Mouse (Mus musculus): ENCODE data around the gene Hbb-bh2. TPM values are rescaled to one million over a fixed set of nuclear protein-coding genes. Genes with fewer than 3 reads are reported as not detected.
"Not testable (repeated sequence)": the region's sequence is repeated elsewhere in the genome, so short reads cannot be mapped to it uniquely, and the experiment has no call there.

Hbb-bh2 gene
- polyA plus RNA-seq, 1 experiment = not detected

- H3K79me2 ChIP-seq (ENCODE audit: control insufficient read depth, insufficient read depth) = no peaks in the 10 kb centered on the region
- TF ChIP-seq MYOG (IDR thresholded peaks at IDR 0.05; ENCODE audit: control insufficient read depth in 1 of 3, insufficient read depth in 1 of 3, insufficient read length in 2 of 3, low read depth in 2 of 3) (no peak), CEBPB (IDR thresholded peaks at IDR 0.05; ENCODE audit: insufficient read depth, poor library complexity, severe bottlenecking) (no peak), SRF (IDR thresholded peaks at IDR 0.05; ENCODE audit: control insufficient read depth, insufficient read length, low read depth) (no peak), TCF12 (IDR thresholded peaks at IDR 0.05; ENCODE audit: insufficient read depth, poor library complexity, severe bottlenecking) (no peak), POLR2AphosphoS2 (IDR thresholded peaks at IDR 0.05; ENCODE audit: insufficient read length, low read depth) (no peak), TCF3 (IDR thresholded peaks at IDR 0.05; ENCODE audit: insufficient read length, low read depth) (no peak), REST (IDR thresholded peaks at IDR 0.05; ENCODE audit: insufficient read depth, insufficient read length) (no peak), MAX (IDR thresholded peaks at IDR 0.05; ENCODE audit: low read depth) (no peak), MYOD1 (IDR thresholded peaks at IDR 0.05; ENCODE audit: control insufficient read depth in 1 of 3, insufficient read length in 2 of 3, low read depth in 2 of 3) (no peak), USF1 (IDR thresholded peaks at IDR 0.05; ENCODE audit: low read depth) (no peak), E2F4 (IDR thresholded peaks at IDR 0.05; ENCODE audit: insufficient read depth) (no peak), POLR2A (IDR thresholded peaks at IDR 0.05; ENCODE audit: insufficient read length, low read depth) (no peak)
- H3K27me3 ChIP-seq (ENCODE audit: control insufficient read depth, insufficient read depth, insufficient read length) = no peaks in the 10 kb centered on the region
- no peak overlapping the region for H3K4me3 ChIP-seq
- H3K36me3 ChIP-seq (ENCODE audit: control insufficient read depth, insufficient read depth) = no peaks in the 10 kb centered on the region
- H3K4me2 ChIP-seq (ENCODE audit: low read depth) = no peak overlapping the region
- no peak overlapping the region for H3ac ChIP-seq (ENCODE audit: control insufficient read depth, insufficient read length)
These were observed 31.1 kb downstream of the Hbb-bh2 start for GRCm38 (mm10) chr7:103808971-103809800.

GRCm38 (mm10) chr7:103808120-103808519 is 32.2 kb downstream of the Hbb-bh2 start:
- not testable (repeated sequence) for H3ac ChIP-seq (ENCODE audit: control insufficient read depth, insufficient read length); H3K4me3 ChIP-seq; H3K27me3 ChIP-seq (ENCODE audit: control insufficient read depth, insufficient read depth, insufficient read length); H3K79me2 ChIP-seq (ENCODE audit: control insufficient read depth, insufficient read depth); H3K36me3 ChIP-seq (ENCODE audit: control insufficient read depth, insufficient read depth); H3K4me2 ChIP-seq (ENCODE audit: low read depth)

- Histone ChIP-seq H3K4me3 (no peak overlapping the region), H3K4me2 (ENCODE audit: low read depth) (no peak overlapping the region), H3ac (ENCODE audit: control insufficient read depth, insufficient read length) (no peak overlapping the region), H3K27me3 (ENCODE audit: control insufficient read depth, insufficient read depth, insufficient read length) (no peaks in the 10 kb centered on the region), H3K36me3 (ENCODE audit: control insufficient read depth, insufficient read depth) (no peaks in the 10 kb centered on the region), H3K79me2 (ENCODE audit: control insufficient read depth, insufficient read depth) (no peaks in the 10 kb centered on the region)
- no peak for TF ChIP-seq REST (IDR thresholded peaks at IDR 0.05; ENCODE audit: insufficient read depth, insufficient read length)
- no peak for TF ChIP-seq MAX (IDR thresholded peaks at IDR 0.05; ENCODE audit: low read depth)
- TF ChIP-seq TCF12 (IDR thresholded peaks at IDR 0.05; ENCODE audit: insufficient read depth, poor library complexity, severe bottlenecking) = no peak
- TF ChIP-seq POLR2AphosphoS2 (IDR thresholded peaks at IDR 0.05; ENCODE audit: insufficient read length, low read depth) = no peak
- TF ChIP-seq POLR2A (IDR thresholded peaks at IDR 0.05; ENCODE audit: insufficient read length, low read depth) = no peak
- TF ChIP-seq MYOG (IDR thresholded peaks at IDR 0.05; ENCODE audit: control insufficient read depth in 1 of 3, insufficient read depth in 1 of 3, insufficient read length in 2 of 3, low read depth in 2 of 3) = no peak
- no peak for TF ChIP-seq MYOD1 (IDR thresholded peaks at IDR 0.05; ENCODE audit: control insufficient read depth in 1 of 3, insufficient read length in 2 of 3, low read depth in 2 of 3)
- TF ChIP-seq CEBPB (IDR thresholded peaks at IDR 0.05; ENCODE audit: insufficient read depth, poor library complexity, severe bottlenecking) = no peak
- TF ChIP-seq SRF (IDR thresholded peaks at IDR 0.05; ENCODE audit: control insufficient read depth, insufficient read length, low read depth) = no peak
These were observed 33.5 kb downstream of the Hbb-bh2 start for GRCm38 (mm10) chr7:103806856-103807255.

GRCm38 (mm10) chr7:103792669-103793388 is 47.5 kb downstream of the Hbb-bh2 start:
- Histone ChIP-seq H3K36me3 (ENCODE audit: control insufficient read depth, insufficient read depth) (no peaks in the 10 kb centered on the region), H3K27me3 (ENCODE audit: control insufficient read depth, insufficient read depth, insufficient read length) (no peaks in the 10 kb centered on the region), H3ac (ENCODE audit: control insufficient read depth, insufficient read length) (no peak overlapping the region), H3K79me2 (ENCODE audit: control insufficient read depth, insufficient read depth) (no peaks in the 10 kb centered on the region), H3K4me3 (no peak overlapping the region), H3K4me2 (ENCODE audit: low read depth) (no peak overlapping the region)
- TF ChIP-seq TCF12 (IDR thresholded peaks at IDR 0.05; ENCODE audit: insufficient read depth, poor library complexity, severe bottlenecking) = no peak
- no peak for TF ChIP-seq E2F4 (IDR thresholded peaks at IDR 0.05; ENCODE audit: insufficient read depth)
- no peak for TF ChIP-seq MAX (IDR thresholded peaks at IDR 0.05; ENCODE audit: low read depth)
- no peak for TF ChIP-seq REST (IDR thresholded peaks at IDR 0.05; ENCODE audit: insufficient read depth, insufficient read length)
- TF ChIP-seq POLR2AphosphoS2 (IDR thresholded peaks at IDR 0.05; ENCODE audit: insufficient read length, low read depth) = no peak
- no peak for TF ChIP-seq CEBPB (IDR thresholded peaks at IDR 0.05; ENCODE audit: insufficient read depth, poor library complexity, severe bottlenecking)
- no peak for TF ChIP-seq POLR2A (IDR thresholded peaks at IDR 0.05; ENCODE audit: insufficient read length, low read depth)

- Histone ChIP-seq H3K79me2 (ENCODE audit: control insufficient read depth, insufficient read depth) (no peaks in the 10 kb centered on the region), H3ac (ENCODE audit: control insufficient read depth, insufficient read length) (no peak within 1 kb of the TSS), H3K4me3 (no peak within 1 kb of the TSS), H3K4me2 (ENCODE audit: low read depth) (no peak within 1 kb of the TSS), H3K27me3 (ENCODE audit: control insufficient read depth, insufficient read depth, insufficient read length) (no peaks in the 10 kb centered on the region), H3K36me3 (ENCODE audit: control insufficient read depth, insufficient read depth) (no peaks in the 10 kb centered on the region)
- TF ChIP-seq MYOG (IDR thresholded peaks at IDR 0.05; ENCODE audit: control insufficient read depth in 1 of 3, insufficient read depth in 1 of 3, insufficient read length in 2 of 3, low read depth in 2 of 3) (no peak), SRF (IDR thresholded peaks at IDR 0.05; ENCODE audit: control insufficient read depth, insufficient read length, low read depth) (no peak), TCF12 (IDR thresholded peaks at IDR 0.05; ENCODE audit: insufficient read depth, poor library complexity, severe bottlenecking) (no peak), REST (IDR thresholded peaks at IDR 0.05; ENCODE audit: insufficient read depth, insufficient read length) (no peak), TCF3 (IDR thresholded peaks at IDR 0.05; ENCODE audit: insufficient read length, low read depth) (no peak), POLR2AphosphoS2 (IDR thresholded peaks at IDR 0.05; ENCODE audit: insufficient read length, low read depth) (no peak), CEBPB (IDR thresholded peaks at IDR 0.05; ENCODE audit: insufficient read depth, poor library complexity, severe bottlenecking) (no peak), POLR2A (IDR thresholded peaks at IDR 0.05; ENCODE audit: insufficient read length, low read depth) (no peak), E2F4 (IDR thresholded peaks at IDR 0.05; ENCODE audit: insufficient read depth) (no peak), USF1 (IDR thresholded peaks at IDR 0.05; ENCODE audit: low read depth) (no peak), MAX (IDR thresholded peaks at IDR 0.05; ENCODE audit: low read depth) (no peak), MYOD1 (IDR thresholded peaks at IDR 0.05; ENCODE audit: control insufficient read depth in 1 of 3, insufficient read length in 2 of 3, low read depth in 2 of 3) (no peak)
These were observed 48.6 kb downstream of the Hbb-bh2 start, which contains the start of gene Olfr67 for GRCm38 (mm10) chr7:103791721-103792120. Gene Olfr67 (minus strand): TSS chr7:103791821.
